Mouse (Mus musculus): ENCODE measurements at regions not wholly inside any gene's neighbourhood (a gene's known extent, or its start where the extent isn't known, plus 50 kb on each side); places are given as distances from the start of the nearest gene placed in this dataset.
A peak's percentile ranks its signal among the peaks of the same experiment; 100 is the strongest.

- ATAC-seq (ENCODE audit: low FRiP score, low read depth) = no peak
- Histone ChIP-seq H3K9me3 (no peaks in the 10 kb centered on the region), H3K27ac (no peak overlapping the region), H3K9ac (no peak overlapping the region), H3K27me3 (no peaks in the 10 kb centered on the region), H3K4me3 (no peak overlapping the region), H3K4me2 (replicated peaks) (no peak overlapping the region), H3K36me3 (no peaks in the 10 kb centered on the region), H3K4me1 (0 out of 2 replicates have a peak, but pooled peaks cover 7% of the 10 kb centered on the region)
- WGBS = 86% methylated on average over 12 of the region's 12 CpGs
Measured at GRCm38 (mm10) chr15:38390450-38390849, 965.1 kb downstream of the 4930447A16Rik start.

DNA sequence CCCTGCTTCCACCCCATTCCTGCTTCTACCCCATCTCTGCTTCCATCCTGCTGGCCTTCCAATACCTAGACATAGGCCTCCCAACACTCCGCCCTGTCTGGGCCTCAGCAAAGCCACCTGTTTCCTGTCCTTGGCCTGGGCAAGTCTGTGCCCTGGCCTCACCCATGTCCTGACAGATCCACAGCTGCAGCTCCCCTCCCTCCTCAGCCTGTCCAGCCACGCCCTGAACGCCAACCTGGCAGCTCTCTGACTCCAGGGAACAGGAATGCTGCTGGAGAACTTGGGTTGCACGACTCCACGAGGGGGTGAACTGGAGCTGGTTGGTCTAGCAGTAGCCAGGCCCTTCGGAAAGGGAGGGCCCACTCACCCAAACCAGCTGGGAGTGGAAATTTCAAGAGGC, 966.1 kb downstream of the 4930447A16Rik start:
- no peak overlapping the region for H3K27ac ChIP-seq

GRCm38 (mm10) chr15:38391860-38392259, 966.5 kb downstream of the 4930447A16Rik start:
- no peak for ATAC-seq (ENCODE audit: low FRiP score, low read depth)
- Histone ChIP-seq H3K27ac (no peak overlapping the region), H3K4me3 (no peak overlapping the region), H3K9ac (no peak overlapping the region), H3K27me3 (no peaks in the 10 kb centered on the region), H3K4me1 (0 out of 2 replicates have a peak, but pooled peaks cover 7% of the 10 kb centered on the region), H3K36me3 (no peaks in the 10 kb centered on the region), H3K4me2 (replicated peaks) (no peak overlapping the region), H3K9me3 (no peaks in the 10 kb centered on the region)
- WGBS = 29% methylated on average over 4 of the region's 4 CpGs

More for the DNA sequence above, 966.1 kb downstream of the 4930447A16Rik start:
- Histone ChIP-seq H3K4me3 (no peak overlapping the region), H3K36me3 (no peaks in the 10 kb centered on the region), H3K27me3 (no peaks in the 10 kb centered on the region), H3K9me3 (no peaks in the 10 kb centered on the region), H3K4me1 (0 out of 2 replicates have a peak, but pooled peaks cover 7% of the 10 kb centered on the region), H3K4me2 (replicated peaks) (no peak overlapping the region), H3K9ac (no peak overlapping the region)
- 58% methylated on average over 6 of the region's 6 CpGs for WGBS
- ATAC-seq (ENCODE audit: low FRiP score, low read depth) = peak; percentile 39

DNA sequence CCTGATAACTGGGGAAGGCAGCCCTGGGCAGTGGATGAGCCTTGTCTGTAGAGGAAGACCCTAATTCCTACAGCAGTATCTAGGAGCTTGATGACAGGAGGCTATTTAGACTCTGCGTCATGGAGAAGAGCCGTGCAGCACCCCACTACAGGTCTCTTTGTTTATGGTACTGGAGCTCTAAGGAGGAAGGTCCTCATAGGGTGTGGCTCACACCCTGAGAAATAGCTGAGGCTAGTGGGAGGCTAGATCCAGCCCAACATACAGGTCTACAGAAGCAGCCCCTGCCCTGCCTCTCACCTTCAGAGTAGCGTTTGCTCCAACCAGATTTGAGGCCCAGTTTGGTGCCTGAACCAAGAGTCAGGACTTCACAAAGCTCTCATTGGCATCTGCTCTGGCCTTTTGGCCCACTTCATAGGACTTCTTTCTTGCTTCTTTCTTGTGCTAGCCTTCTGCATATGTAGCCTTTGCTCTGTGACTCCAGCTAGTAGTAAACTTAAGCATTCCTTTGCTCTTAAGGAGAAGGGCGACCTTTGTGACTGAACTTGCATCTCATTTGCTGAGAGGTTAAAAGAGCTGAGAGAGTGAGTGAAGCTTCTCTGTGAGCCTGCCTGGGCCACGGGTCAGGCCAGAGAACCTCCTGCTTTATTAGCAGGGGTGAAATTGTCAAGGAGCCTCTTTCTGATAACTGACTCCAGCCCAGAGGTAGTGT, 967.2 kb downstream of the 4930447A16Rik start:
- Histone ChIP-seq H3K4me1 (0 out of 2 replicates have a peak, but pooled peaks cover 7% of the 10 kb centered on the region), H3K27ac (no peak overlapping the region), H3K36me3 (no peaks in the 10 kb centered on the region), H3K9me3 (no peaks in the 10 kb centered on the region), H3K27me3 (no peaks in the 10 kb centered on the region), H3K4me3 (no peak overlapping the region), H3K4me2 (replicated peaks) (no peak overlapping the region), H3K9ac (no peak overlapping the region)
- no peak for ATAC-seq (ENCODE audit: low FRiP score, low read depth)
- WGBS = 57% methylated on average over 5 of the region's 5 CpGs

DNA sequence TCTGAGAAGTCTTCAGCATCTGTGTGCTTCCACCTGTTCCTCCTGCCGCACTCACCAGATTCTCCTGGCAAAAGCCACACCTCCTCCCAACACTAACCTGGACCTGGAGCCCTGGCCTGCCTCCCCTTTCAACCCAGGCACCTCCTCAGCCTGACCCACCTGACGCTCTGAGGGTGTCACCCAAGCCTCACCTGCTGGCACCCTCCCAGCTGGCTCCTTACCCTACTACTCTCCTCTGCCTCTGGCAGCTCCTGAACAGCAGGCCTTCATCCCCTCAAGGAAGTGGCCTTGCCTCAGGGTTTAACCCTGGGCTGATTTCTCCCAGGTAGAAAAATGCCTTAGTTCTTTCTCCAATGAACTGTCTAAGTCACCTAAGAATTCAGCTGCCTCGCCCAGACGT, 973.5 kb downstream of the 4930447A16Rik start:
- H3K27me3 ChIP-seq = no peaks in the 10 kb centered on the region
- H3K9me3 ChIP-seq = no peaks in the 10 kb centered on the region
- H3K36me3 ChIP-seq = no peaks in the 10 kb centered on the region
- H3K9ac ChIP-seq = no peak overlapping the region
- ATAC-seq (ENCODE audit: low FRiP score, low read depth) = no peak
- no peak overlapping the region for H3K4me3 ChIP-seq
- H3K4me2 ChIP-seq (replicated peaks) = no peak overlapping the region
- WGBS = 72% methylated on average over 4 of the region's 4 CpGs
- H3K27ac ChIP-seq = no peak overlapping the region
- no peaks in the 10 kb centered on the region for H3K4me1 ChIP-seq

- Histone ChIP-seq H3K4me1 (peaks cover 16% of the 10 kb centered on the region; the same call in 1 of the 2 replicates), H3K4me2 (replicated peaks) (no peak overlapping the region), H3K27me3 (no peaks in the 10 kb centered on the region), H3K4me3 (no peak overlapping the region), H3K9ac (no peak overlapping the region), H3K36me3 (no peaks in the 10 kb centered on the region), H3K27ac (no peak overlapping the region), H3K9me3 (no peaks in the 10 kb centered on the region)
- 90% methylated on average over 1 of the region's 1 CpGs for WGBS
- ATAC-seq (ENCODE audit: low FRiP score, low read depth) = no peak
Measured at GRCm38 (mm10) chr15:38402762-38403161, 977.4 kb downstream of the 4930447A16Rik start.

GRCm38 (mm10) chr15:38403760-38404375, 978.5 kb downstream of the 4930447A16Rik start:
- Histone ChIP-seq H3K36me3 (no peaks in the 10 kb centered on the region), H3K4me3 (no peak overlapping the region), H3K4me1 (peaks cover 17% of the 10 kb centered on the region; the same call in 1 of the 2 replicates), H3K9me3 (no peaks in the 10 kb centered on the region), H3K27ac (no peak overlapping the region), H3K9ac (no peak overlapping the region), H3K4me2 (replicated peaks) (no peak overlapping the region), H3K27me3 (no peaks in the 10 kb centered on the region)
- no peak for ATAC-seq (ENCODE audit: low FRiP score, low read depth)
- 72% methylated on average over 6 of the region's 6 CpGs for WGBS

DNA sequence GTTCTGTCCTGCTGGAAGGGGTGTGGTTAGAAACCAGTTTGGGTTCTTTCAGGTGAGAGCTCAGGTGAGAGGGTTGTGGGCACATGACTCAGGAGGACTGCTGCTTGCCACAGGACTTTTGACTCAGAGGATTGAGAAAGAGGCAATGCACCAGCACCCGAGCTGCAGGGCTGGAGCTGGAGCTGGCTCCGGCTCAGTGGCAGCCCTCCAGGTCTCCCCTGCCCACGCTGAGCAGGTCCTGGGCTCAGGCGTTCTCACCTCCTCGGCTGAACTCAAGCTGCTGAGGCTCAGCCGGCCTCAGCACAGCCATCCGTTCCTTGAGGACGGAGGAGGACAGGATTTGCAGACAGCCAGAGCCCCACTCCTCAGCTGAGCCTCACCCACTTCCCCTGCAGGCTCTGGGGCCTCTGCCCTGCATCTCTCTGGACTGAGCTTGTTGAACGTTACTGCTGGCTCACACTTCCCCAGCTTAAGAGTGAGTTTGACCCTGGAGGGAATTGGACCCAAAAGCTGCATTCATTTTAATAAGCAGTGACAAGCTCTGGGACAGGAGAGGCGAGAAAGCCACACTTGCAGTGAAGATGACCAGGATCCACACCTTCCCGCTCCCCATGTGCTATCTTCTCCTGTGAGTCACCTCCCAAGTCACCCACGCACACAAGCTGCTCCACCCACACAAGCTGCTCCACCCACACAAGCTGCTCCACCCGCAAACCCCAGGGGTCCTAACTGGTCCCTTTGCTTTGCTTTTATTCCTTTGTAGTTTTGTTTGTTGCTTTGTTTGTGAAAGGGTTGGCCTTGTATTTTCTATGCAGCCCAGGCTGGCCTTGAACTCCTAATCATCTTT, 981.0 kb downstream of the 4930447A16Rik start:
- no peak for ATAC-seq (ENCODE audit: low FRiP score, low read depth)
- no peaks in the 10 kb centered on the region for H3K36me3 ChIP-seq
- 40% methylated on average over 13 of the region's 13 CpGs for WGBS
- peaks cover 17% of the 10 kb centered on the region; the same call in 1 of the 2 replicates for H3K4me1 ChIP-seq
- no peak overlapping the region for H3K27ac ChIP-seq
- H3K9ac ChIP-seq = no peak overlapping the region
- H3K9me3 ChIP-seq = no peaks in the 10 kb centered on the region
- no peak overlapping the region for H3K4me3 ChIP-seq
- H3K27me3 ChIP-seq = no peaks in the 10 kb centered on the region
- H3K4me2 ChIP-seq (replicated peaks) = no peak overlapping the region

- Histone ChIP-seq H3K4me3 (no peak overlapping the region), H3K4me1 (peaks cover 17% of the 10 kb centered on the region; the same call in 1 of the 2 replicates), H3K9me3 (no peaks in the 10 kb centered on the region), H3K4me2 (replicated peaks) (no peak overlapping the region), H3K9ac (no peak overlapping the region), H3K27me3 (no peaks in the 10 kb centered on the region), H3K36me3 (no peaks in the 10 kb centered on the region), H3K27ac (no peak overlapping the region)
- ATAC-seq (ENCODE audit: low FRiP score, low read depth) = no peak
- WGBS = 36% methylated on average over 5 of the region's 5 CpGs
Measured at GRCm38 (mm10) chr15:38407476-38407875, 982.1 kb downstream of the 4930447A16Rik start.

- Histone ChIP-seq H3K27ac (no peak overlapping the region), H3K9me3 (no peaks in the 10 kb centered on the region), H3K27me3 (no peaks in the 10 kb centered on the region), H3K36me3 (no peaks in the 10 kb centered on the region), H3K4me2 (replicated peaks) (no peak overlapping the region), H3K4me3 (no peak overlapping the region), H3K4me1 (peaks cover 17% of the 10 kb centered on the region; the same call in 1 of the 2 replicates), H3K9ac (no peak overlapping the region)
- ATAC-seq (ENCODE audit: low FRiP score, low read depth) = no peak
- 74% methylated on average over 4 of the region's 4 CpGs for WGBS
Measured at GRCm38 (mm10) chr15:38409168-38409567, 983.8 kb downstream of the 4930447A16Rik start.

GRCm38 (mm10) chr15:38410462-38410861, 985.1 kb downstream of the 4930447A16Rik start:
- H3K9me3 ChIP-seq = no peaks in the 10 kb centered on the region
- H3K27ac ChIP-seq = no peak overlapping the region
- H3K4me1 ChIP-seq = peaks cover 25% of the 10 kb centered on the region
- no peak for ATAC-seq (ENCODE audit: low FRiP score, low read depth)
- 73% methylated on average over 1 of the region's 1 CpGs for WGBS
- no peak overlapping the region for H3K4me3 ChIP-seq
- H3K4me2 ChIP-seq (replicated peaks) = no peak overlapping the region
- H3K9ac ChIP-seq = no peak overlapping the region
- H3K36me3 ChIP-seq = no peaks in the 10 kb centered on the region
- no peaks in the 10 kb centered on the region for H3K27me3 ChIP-seq

- H3K36me3 ChIP-seq = no peaks in the 10 kb centered on the region
Measured at GRCm38 (mm10) chr15:38412481-38412880, 987.1 kb downstream of the 4930447A16Rik start.

More at GRCm38 (mm10) chr15:38412481-38412880, 987.1 kb downstream of the 4930447A16Rik start:
- no peak overlapping the region for H3K4me2 ChIP-seq (replicated peaks)
- no peaks in the 10 kb centered on the region for H3K9me3 ChIP-seq
- H3K27me3 ChIP-seq = no peaks in the 10 kb centered on the region
- H3K27ac ChIP-seq = no peak overlapping the region
- no peak overlapping the region for H3K4me3 ChIP-seq
- no peak overlapping the region for H3K9ac ChIP-seq
- peaks cover 11% of the 10 kb centered on the region for H3K4me1 ChIP-seq
- 87% methylated on average over 3 of the region's 3 CpGs for WGBS
- no peak for ATAC-seq (ENCODE audit: low FRiP score, low read depth)

All from limb, embryonic 13.5 days (tissue).